Mouse (Mus musculus) C2C12 (cell line): ENCODE data around the gene Gm20388.

ENCODE experiments used
- CTCF ChIP-seq: IDR thresholded peaks from one replicate; pipeline ENCODE4 v1.5.1; 2011; ENCODE audit not compliant: control insufficient read depth, insufficient read depth, insufficient read length
- MAX ChIP-seq: IDR thresholded peaks from one replicate; pipeline ENCODE4 v1.6.1; 2011; ENCODE audit warnings: mild to moderate bottlenecking, control low read depth
- USF1 ChIP-seq: IDR thresholded peaks from one replicate; pipeline ENCODE4 v1.6.1; 2011; ENCODE audit warnings: low read depth, mild to moderate bottlenecking, control low read depth, moderate library complexity

DNA sequence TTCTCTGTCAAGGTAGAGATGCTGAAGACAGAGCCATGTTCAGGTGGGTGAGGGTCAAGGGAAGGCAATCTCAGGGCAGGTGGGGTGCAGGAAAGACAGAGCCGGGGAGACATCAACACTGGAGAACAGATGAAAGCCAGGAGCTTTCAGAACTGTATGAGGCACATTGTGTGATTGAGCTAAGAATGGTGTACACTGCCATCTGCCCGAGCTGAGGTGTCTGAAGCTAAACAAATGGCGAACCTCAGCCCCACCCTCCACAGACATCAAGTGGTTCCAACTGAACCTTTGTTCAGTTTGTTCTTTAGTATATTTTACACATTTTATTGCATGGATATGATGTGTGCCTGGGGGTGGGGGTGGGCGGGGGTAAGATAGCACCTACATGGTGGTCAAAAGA, 3829.6 kb downstream of the Gm20388 start:
- TF ChIP-seq CTCF (no peak), MAX (no peak), USF1 (no peak)
